Mouse (Mus musculus) adrenal gland, postnatal 4 days (tissue): Measurements from ENCODE around the gene Tmem79. TPM values are rescaled to one million over a fixed set of nuclear protein-coding genes. Genes with fewer than 3 reads are reported as not detected.
"Not testable (repeated sequence)": the region's sequence is repeated elsewhere in the genome, so short reads cannot be mapped to it uniquely, and the experiment has no call there.

ENCODE experiments used
- DNase-seq, 2 experiments: peaks; one replicate each; pipeline ENCODE4 v3.0.0; 2021 to 2022; ENCODE audit warnings: low spot score in 2 of 2, mixed read lengths in 2 of 2
- total RNA-seq, 2 experiments: library from RNA; stranded (reverse); gene quantifications; 2 replicates each; pipeline ENCODE4 v1.2.3; 2021

Gene Tmem79
- total RNA-seq, 2 experiments from 2014 or later = 3.5 to 3.7 TPM

- DNase-seq = no peak
These were observed 18.6 kb upstream of the Tmem79 start for GRCm38 (mm10) chr3:88354396-88355165.

DNA sequence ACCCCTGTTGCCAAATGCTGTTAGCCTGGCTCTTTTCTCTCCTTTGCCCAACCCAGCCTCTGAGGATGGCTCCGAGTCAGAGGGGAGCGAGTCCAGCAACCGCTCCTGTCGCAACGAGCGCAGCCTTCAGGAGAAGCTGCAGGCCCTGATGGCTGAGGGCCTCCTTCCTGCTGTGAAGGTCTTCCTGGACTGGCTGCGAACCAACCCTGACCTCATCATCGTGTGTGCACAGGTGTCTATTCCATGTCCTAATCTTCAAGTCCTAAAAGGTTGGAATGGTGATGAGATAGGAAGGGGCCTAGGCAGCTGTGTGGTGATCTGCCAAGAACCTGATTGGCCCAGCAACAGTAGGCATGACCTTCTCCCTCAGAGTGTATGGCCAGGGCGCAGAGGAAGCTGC, 17.0 kb upstream of the Tmem79 start:
- no peak for DNase-seq

GRCm38 (mm10) chr3:88350732-88351131, 14.8 kb upstream of the Tmem79 start:
- DNase-seq = no peak

DNA sequence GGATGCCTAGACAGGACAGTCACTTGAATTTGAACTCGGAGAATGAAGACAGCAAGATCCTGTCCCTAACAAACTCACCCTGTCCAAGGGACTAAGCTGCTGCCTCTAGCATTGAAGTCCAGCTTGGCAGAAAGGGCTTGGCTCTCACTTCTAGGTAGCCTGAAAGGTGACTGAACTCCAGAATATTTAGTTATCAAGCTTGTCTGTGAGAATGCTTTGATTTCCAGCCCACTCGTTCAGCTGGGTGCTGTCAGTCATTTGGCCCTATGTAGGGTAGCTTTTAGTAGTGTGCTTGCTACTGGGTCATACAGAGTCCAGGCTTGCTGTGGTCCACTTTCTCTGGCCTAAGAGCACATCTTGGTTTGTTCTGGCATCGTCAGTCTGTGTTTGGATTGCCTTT, 3.1 kb upstream of the Tmem79 start:
- no peak for DNase-seq

GRCm38 (mm10) chr3:88338316-88338715, 2.4 kb upstream of the Tmem79 start:
- DNase-seq = no peak

GRCm38 (mm10) chr3:88337367-88338020, 1.5 kb upstream of the Tmem79 start:
- no peak for DNase-seq

DNA sequence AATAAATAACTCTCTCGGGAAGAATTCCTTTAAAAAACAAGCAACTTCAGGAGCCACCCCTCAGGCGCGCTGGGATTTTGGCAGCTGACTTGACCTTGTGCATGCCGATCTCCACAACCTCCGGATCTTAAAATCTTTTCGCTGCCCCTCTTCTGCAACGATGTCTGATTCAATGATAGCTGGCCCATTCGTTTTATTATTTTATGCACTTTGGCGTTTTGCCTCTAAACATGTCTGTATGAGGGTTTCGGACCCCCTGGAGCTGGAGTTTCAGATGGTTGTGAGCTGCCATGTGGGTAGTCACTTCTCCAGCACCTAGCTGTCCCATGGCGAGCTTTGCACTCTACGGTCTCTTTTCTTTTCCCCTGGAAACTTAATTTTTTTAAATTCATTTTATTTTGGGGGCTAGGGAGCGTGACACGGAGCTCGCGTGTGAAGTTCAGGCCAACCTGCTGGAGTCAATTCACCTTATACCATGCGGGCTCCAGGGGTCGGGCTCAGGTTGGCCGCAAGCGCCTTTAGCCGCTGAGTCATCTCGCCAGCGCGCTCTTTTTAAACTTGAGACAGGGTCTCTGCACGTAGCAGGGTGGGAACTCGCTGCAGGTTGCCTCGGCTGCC, 403 bp downstream of the Tmem79 start:
- DNase-seq = no peak

GRCm38 (mm10) chr3:88334902-88335435, 979 bp downstream of the Tmem79 start:
- DNase-seq = no peak

- DNase-seq = no peak
These were observed 1.8 kb downstream of the Tmem79 start for GRCm38 (mm10) chr3:88334029-88334658.

- no peak for DNase-seq
These were observed 4.7 kb downstream of the Tmem79 start for GRCm38 (mm10) chr3:88331282-88331681.

GRCm38 (mm10) chr3:88328956-88329355, 7.0 kb downstream of the Tmem79 start:
- no peak for DNase-seq

DNA sequence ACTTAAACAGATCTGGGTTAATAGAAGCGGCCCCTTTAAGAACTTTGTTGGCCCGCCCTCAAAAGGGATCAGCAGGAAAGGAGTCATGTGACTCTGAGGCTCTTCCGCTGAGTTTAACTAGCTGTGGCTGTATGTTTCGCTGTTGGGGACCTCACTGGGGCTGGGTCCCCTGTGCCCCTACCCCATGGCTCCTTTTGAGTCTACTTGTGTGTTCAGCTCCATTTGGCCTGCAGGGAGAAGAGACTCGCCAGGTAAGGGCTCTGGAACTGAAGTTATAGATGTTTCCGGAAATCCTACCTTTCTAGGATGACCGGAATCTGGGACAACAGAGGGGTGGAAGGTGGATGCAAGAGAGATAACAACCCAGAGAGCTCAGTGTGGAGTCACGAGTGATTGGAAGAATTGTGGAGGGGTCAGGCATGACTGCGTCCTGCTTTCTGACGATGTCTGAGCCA, 11.0 kb downstream of the Tmem79 start, which contains the start of gene Glmp:
Gene Glmp, plus strand, starts transcription at position 73 of the 455 bp plus-strand sequence.
- no peak for DNase-seq

GRCm38 (mm10) chr3:88299172-88299571, 36.8 kb downstream of the Tmem79 start:
- DNase-seq = no peak

DNA sequence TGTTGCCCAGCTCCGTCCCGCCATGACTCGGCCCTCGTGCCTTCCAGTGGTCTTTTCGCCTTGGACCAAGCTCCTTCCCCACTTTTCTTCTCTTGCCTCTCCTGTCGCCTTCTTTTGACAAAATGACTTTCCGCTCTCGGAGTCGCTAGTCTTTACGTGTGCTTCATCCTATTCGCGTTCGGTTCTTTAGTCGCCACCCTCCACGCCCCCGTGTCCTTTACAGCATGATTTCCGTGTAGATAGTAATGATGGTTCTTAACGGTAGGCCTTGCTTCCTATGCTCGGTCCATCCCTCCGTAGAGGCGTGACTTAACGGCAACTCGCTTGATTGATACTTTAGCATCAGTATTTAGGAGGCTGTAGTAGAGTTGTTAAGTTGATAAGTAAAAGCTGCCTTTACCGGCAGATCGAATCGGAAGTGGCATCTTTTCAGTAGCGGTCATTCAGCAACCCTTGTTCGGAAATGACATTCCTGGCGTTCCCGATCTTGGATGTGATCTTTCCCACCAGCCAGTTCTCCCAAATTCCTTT, 38.6 kb downstream of the Tmem79 start:
- no peak for DNase-seq

DNA sequence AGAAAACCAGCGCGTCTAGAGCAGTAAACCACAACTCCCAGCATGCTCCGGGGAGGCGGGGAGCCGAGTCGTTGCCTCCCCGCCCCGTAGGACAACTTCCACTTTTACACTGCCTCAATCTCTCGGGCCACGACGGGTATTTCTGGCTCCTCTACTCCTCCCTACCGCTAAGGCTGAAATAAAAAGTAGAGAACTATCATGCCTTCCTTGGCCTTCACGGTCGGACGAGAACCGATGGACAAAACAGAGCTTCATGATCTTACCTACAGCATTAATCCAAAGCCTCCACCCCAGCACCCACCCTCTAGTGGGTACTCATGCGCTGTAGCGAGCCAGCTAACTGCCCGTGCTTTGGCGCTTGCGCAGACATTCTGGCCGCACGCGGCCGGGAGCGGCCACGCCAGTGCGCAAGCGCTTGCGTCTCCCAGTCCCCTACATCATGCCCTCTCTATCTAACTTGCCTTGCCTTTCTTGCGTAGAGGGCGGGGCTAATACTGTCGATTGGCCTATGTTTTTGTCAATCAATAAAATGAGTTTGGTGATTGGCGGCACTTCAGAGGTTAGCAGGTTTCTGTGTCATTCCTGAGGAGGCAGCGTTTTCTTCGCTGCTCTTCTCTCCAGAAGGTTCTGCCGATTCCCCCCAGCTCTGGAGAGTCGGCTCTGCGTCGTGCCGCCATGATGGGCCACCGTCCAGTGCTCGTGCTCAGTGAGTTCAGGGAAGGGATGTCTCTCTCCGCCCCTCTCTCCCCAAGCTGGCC, 39.2 kb downstream of the Tmem79 start, which contains the start of the genes Tsacc and Cct3:
Gene Tsacc, minus strand, starts transcription at position 439 of the 758 bp plus-strand sequence.
Gene Cct3, plus strand, starts transcription at position 556 of the 758 bp plus-strand sequence.
- DNase-seq = peak; percentile 77 to 91

- no peak for DNase-seq
These were observed 39.8 kb downstream of the Tmem79 start for GRCm38 (mm10) chr3:88296110-88296560.

GRCm38 (mm10) chr3:88295272-88295671, 40.7 kb downstream of the Tmem79 start:
- not testable (repeated sequence) for DNase-seq

DNA sequence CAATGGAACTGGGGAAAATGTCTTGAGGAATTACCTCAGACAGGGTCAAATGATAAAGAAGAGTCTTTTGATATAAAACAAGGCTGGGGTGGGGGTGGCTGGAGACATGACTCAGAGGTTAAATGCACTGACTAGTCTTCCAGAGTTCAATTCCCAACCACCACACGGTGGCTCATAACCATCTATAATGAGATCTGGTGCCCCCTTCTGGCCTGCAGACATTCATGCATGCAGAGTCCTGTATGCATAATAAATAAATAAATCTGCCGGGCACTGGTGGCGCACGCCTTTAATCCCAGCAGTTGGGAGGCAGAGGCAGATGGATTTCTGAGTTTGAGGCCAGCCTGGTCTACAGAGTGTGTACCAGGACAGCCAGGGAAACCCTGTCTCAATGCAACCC, 44.0 kb downstream of the Tmem79 start:
- no peak for DNase-seq

- not testable (repeated sequence) for DNase-seq
These were observed 47.7 kb downstream of the Tmem79 start for GRCm38 (mm10) chr3:88288133-88288713.

GRCm38 (mm10) chr3:88287110-88287509, 48.8 kb downstream of the Tmem79 start, which contains the start of gene Gm38392:
TSS of gene Gm38392 (minus strand) at chr3:88287210.
- no peak for DNase-seq
